Comparison of ENCODE assay signal across 28 mouse cellular contexts in genomic region chr4:56926971-56927370, GRCm38 (mm10). TPM values are rescaled to one million over a fixed set of nuclear protein-coding genes. Genes with fewer than 3 reads are reported as not detected.
DNase-seq lines count a peak whose midpoint lies in the region; ATAC-seq and TF ChIP-seq lines count a peak whose summit lies in the region.
"Had no signal": no experiment of that assay in that cellular context is flagged by ENCODE, and none has a peak within 500 bp of the region (broad histone marks: within the 10 kb centered on the region; RNA-seq: fewer than 3 reads in every experiment).

No protein-coding gene starts in this region.

- DNase-seq in adrenal gland, adult (ENCODE audit: inconsistent age in 2 of 2, low spot score in 1 of 2) = peak; percentile 33 to 73
- DNase-seq in adrenal gland, adult 18-20 months (ENCODE audit: low spot score in 2 of 2) = no peak
- peak; percentile 32 for DNase-seq in adrenal gland, postnatal 14 days
- DNase-seq in adrenal gland, postnatal 4 days (ENCODE audit: low spot score in 2 of 2) = no peak
- DNase-seq in liver, adult 2 months (ENCODE audit: extremely low read depth, low read depth, low spot score) = peak; percentile 52
- DNase-seq in liver, embryonic 11.5 days (ENCODE audit: low spot score) = no peak
- DNase-seq in adrenal gland, postnatal 36 days = peak; percentile 26 to 33
- DNase-seq: cerebellum, adult 11-12 months; cerebellum, adult 8-10 months; cerebellum, postnatal 10 days; cerebellum, postnatal 36 days; embryo, embryonic 11 days; gastrocnemius, postnatal 10 days; heart, adult 18-20 months; heart, postnatal 14 days; heart, postnatal 4 days had no signal

- no peak overlapping the region for H3K27ac ChIP-seq in liver, adult 2 months (replicated peaks; ENCODE audit: insufficient read depth, low read depth, low read length)
- H3K27ac ChIP-seq in liver, embryonic 11.5 days (ENCODE audit: low read depth, low read length) = no peak overlapping the region
- H3K27ac ChIP-seq: embryonic facial prominence, embryonic 10.5 days; embryonic facial prominence, embryonic 13.5 days; forebrain, embryonic 12.5 days; forebrain, embryonic 15.5 days; heart, embryonic 15.5 days; hindbrain, embryonic 14.5 days; hindbrain, postnatal 0 days had no signal

- ATAC-seq in liver, embryonic 11.5 days (replicated peaks; ENCODE audit: low FRiP score) = no peak
- ATAC-seq: activated CD4-positive, CD25-positive, alpha-beta regulatory T cell, adult 4 months; forebrain, embryonic 15.5 days; hindbrain, postnatal 0 days; inflammation-experienced regulatory T-cells, adult 6 months; intestine, embryonic 16.5 days had no signal

- H3K4me3 ChIP-seq in liver, adult 2 months (ENCODE audit: insufficient read depth, low read depth, low read length) = no peak overlapping the region
- H3K4me3 ChIP-seq in liver, embryonic 11.5 days (ENCODE audit: low read depth, low read length) = no peak overlapping the region
- H3K4me3 ChIP-seq: embryonic facial prominence, embryonic 10.5 days; embryonic facial prominence, embryonic 13.5 days; erythroblast, embryonic 14.5 days; forebrain, embryonic 12.5 days; forebrain, embryonic 15.5 days; heart, embryonic 12.5 days; heart, embryonic 15.5 days had no signal

- no peak for TF ChIP-seq POLR2A in liver, adult 2 months (IDR thresholded peaks at IDR 0.05; ENCODE audit: extremely low read depth, insufficient read depth, low read length)

- peaks cover 36% of the 10 kb centered on the region for H3K36me3 ChIP-seq in liver, adult 2 months (ENCODE audit: control insufficient read depth, insufficient read depth, low read length)
- H3K36me3 ChIP-seq in liver, embryonic 11.5 days (ENCODE audit: control insufficient read depth, insufficient read depth, low read length) = peaks cover 17% of the 10 kb centered on the region

- no peak for TF ChIP-seq CTCF in liver, adult 2 months (IDR thresholded peaks at IDR 0.05; ENCODE audit: low read depth, low read length)

- WGBS in liver, adult 2 months = 70% methylated on average over 4 of the region's 4 CpGs
- 84% methylated on average over 4 of the region's 4 CpGs for WGBS in liver, embryonic 11.5 days

- no peaks in the 10 kb centered on the region for H3K27me3 ChIP-seq in liver, adult 2 months (ENCODE audit: control insufficient read depth, insufficient read depth, low read length)
- no peaks in the 10 kb centered on the region for H3K27me3 ChIP-seq in liver, embryonic 11.5 days (replicated peaks; ENCODE audit: control insufficient read depth, insufficient read depth, low read length)
- H3K27me3 ChIP-seq: embryonic facial prominence, embryonic 13.5 days; forebrain, embryonic 12.5 days; forebrain, embryonic 15.5 days; heart, embryonic 12.5 days; heart, embryonic 15.5 days had no signal

- H3K79me2 ChIP-seq in liver, adult 2 months (ENCODE audit: control insufficient read depth, insufficient read depth, low read length) = peaks cover 5% of the 10 kb centered on the region; the same call in 1 of the 2 replicates

- no peak overlapping the region for H3K4me2 ChIP-seq in liver, embryonic 11.5 days
- H3K4me2 ChIP-seq: embryonic facial prominence, embryonic 13.5 days; forebrain, embryonic 12.5 days; forebrain, embryonic 15.5 days; heart, embryonic 12.5 days; heart, embryonic 15.5 days; hindbrain, embryonic 14.5 days had no signal

- peaks cover 2% of the 10 kb centered on the region; the same call in 1 of the 2 replicates for H3K4me1 ChIP-seq in liver, adult 2 months (ENCODE audit: control insufficient read depth, insufficient read depth, low read length)
- H3K4me1 ChIP-seq in liver, embryonic 11.5 days (replicated peaks; ENCODE audit: control insufficient read depth, insufficient read depth, low read length) = no peaks in the 10 kb centered on the region
- H3K4me1 ChIP-seq: embryonic facial prominence, embryonic 10.5 days; forebrain, embryonic 12.5 days had no signal

- H3K9ac ChIP-seq in liver, adult 2 months (ENCODE audit: low read depth, low read length) = no peak overlapping the region
- no peak overlapping the region for H3K9ac ChIP-seq in liver, embryonic 11.5 days (ENCODE audit: low read depth, low read length)
- H3K9ac ChIP-seq: embryonic facial prominence, embryonic 13.5 days; forebrain, embryonic 12.5 days; forebrain, embryonic 15.5 days; heart, embryonic 12.5 days; heart, embryonic 15.5 days; hindbrain, embryonic 14.5 days had no signal

- H3K9me3 ChIP-seq in liver, embryonic 11.5 days (ENCODE audit: control insufficient read depth, low read length) = no peaks in the 10 kb centered on the region
- H3K9me3 ChIP-seq: embryonic facial prominence, embryonic 10.5 days; embryonic facial prominence, embryonic 13.5 days; forebrain, embryonic 12.5 days; forebrain, embryonic 15.5 days; heart, embryonic 12.5 days; heart, embryonic 15.5 days had no signal

RNA-seq across cellular contexts. Expression of gene Tmem245, which starts 20.3 kb away (rescaled TPM):
- total RNA-seq in adrenal gland, adult 18-20 months (2021) = 10 to 100 TPM; 35.7 to 46.8 TPM
- 36.5 and 37.0 TPM in 2 replicates for total RNA-seq in adrenal gland, postnatal 14 days (2021)
- 10 to 100 TPM; 40.9 to 43.7 TPM for total RNA-seq in adrenal gland, postnatal 4 days (2021)
- total RNA-seq in liver, adult 2 months (2014; rRNA removed) = 16.3 and 20.9 TPM in 2 replicates
- polyA plus RNA-seq in liver, adult 2 months (2012; rRNA removed) = 4.4 and 5.3 TPM in 2 replicates
- polyA plus RNA-seq in liver, embryonic 11.5 days (2014; fragmentation: Nextera tagmentation; extraction: Ambion mirVana) = 6.4 and 7.2 TPM in 2 replicates
- total RNA-seq in adrenal gland, postnatal 36 days (2021) = 10 to 100 TPM; 48.4 to 52.9 TPM

Comparison
In these comparisons a context has a peak if more than half of its experiments do, and no peak if none do; other contexts are left out.
1. DNase-seq: peak in adrenal gland, adult (2 of 2), adrenal gland, postnatal 14 days (single experiment), liver, adult 2 months (single experiment) and adrenal gland, postnatal 36 days (2 of 2); none in adrenal gland, adult 18-20 months (0 of 2), adrenal gland, postnatal 4 days (0 of 2) and liver, embryonic 11.5 days (single experiment).